Comparison of ENCODE assay signal across 18 mouse cellular contexts in the genomic region with DNA sequence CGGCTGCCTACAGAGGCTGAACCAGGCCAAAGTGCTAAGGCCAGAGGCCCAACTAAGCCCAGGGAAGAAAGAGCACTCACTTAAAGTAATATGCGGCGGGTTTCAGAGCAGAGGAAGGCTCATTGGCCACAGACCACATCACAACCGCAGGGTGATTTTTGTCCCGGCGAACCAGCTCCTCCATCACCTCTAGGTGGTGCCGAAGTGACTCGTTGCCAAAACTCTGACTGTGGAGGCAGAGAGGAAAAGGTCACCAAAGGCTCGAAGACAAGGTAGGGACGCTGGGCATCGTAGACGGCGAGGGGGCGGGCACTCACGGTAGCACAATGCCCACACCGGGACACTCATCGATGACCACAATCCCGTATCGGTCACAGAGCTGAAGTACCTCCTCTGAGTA. TPM values are rescaled to one million over a fixed set of nuclear protein-coding genes. Genes with fewer than 3 reads are reported as not detected.
DNase-seq lines count a peak whose midpoint lies in the region; ATAC-seq and TF ChIP-seq lines count a peak whose summit lies in the region.
"Had no signal": no experiment of that assay in that cellular context is flagged by ENCODE, and none has a peak within 500 bp of the region (broad histone marks: within the 10 kb centered on the region; RNA-seq: fewer than 3 reads in every experiment).

No protein-coding gene starts in this region.

- H3K4me3 ChIP-seq in left cerebral cortex, adult 2 months: no peak overlapping the region
- H3K4me3 ChIP-seq in MEL (ENCODE audit: control insufficient read depth in 1 of 2, insufficient read depth in 1 of 2, low read depth in 2 of 2, low read length in 2 of 2): no peak overlapping the region
- H3K4me3 ChIP-seq: hindbrain, embryonic 10.5 days; lung, embryonic 15.5 days; neural tube, embryonic 13.5 days had no signal

- peak; percentile 8; the same call in 1 of the 2 replicates for TF ChIP-seq RAD21 in MEL (IDR thresholded peaks at IDR 0.05; ENCODE audit: low read depth, low read length)

- TF ChIP-seq CTCF in left cerebral cortex, adult 2 months (IDR thresholded peaks at IDR 0.05): peak; percentile 7; the same call in 1 of the 2 replicates
- TF ChIP-seq CTCF in MEL (IDR thresholded peaks at IDR 0.05 in 2 of 3, conservative IDR thresholded peaks at IDR 0.05 in 1 of 3; ENCODE audit: control insufficient read depth in 1 of 3, insufficient read depth in 1 of 3, low read depth in 2 of 3, low read length in 3 of 3, poor library complexity in 1 of 3, severe bottlenecking in 1 of 3): peak in 2 of 3 experiments; percentile 40 to 50; a peak in 4 of 6 replicates

- no peak for ATAC-seq in inflammation-experienced regulatory T-cells, adult 6 months
- ATAC-seq: CD4-positive, CD25-positive, alpha-beta regulatory T cell, adult 4 months; forebrain, embryonic 14.5 days had no signal

- peaks cover 0 to 10% of the 10 kb centered on the region in 2 experiments; a peak in 3 of 4 replicates for H3K4me1 ChIP-seq in MEL (ENCODE audit: control insufficient read depth in 1 of 2, insufficient read depth in 2 of 2, low read length in 2 of 2)

- H3K79me2 ChIP-seq in MEL (ENCODE audit: control insufficient read depth, insufficient read depth, low read length, poor library complexity): peaks cover 13% of the 10 kb centered on the region

- intact Hi-C loops in left cerebral cortex, adult 2 months (cut with DNase I): no loop called here
- intact Hi-C loops in left cerebral cortex, postnatal 25 days (cut with DNase I): no loop called here

- H3K9me3 ChIP-seq in MEL (replicated peaks; ENCODE audit: insufficient read depth, low read length): no peaks in the 10 kb centered on the region
- H3K9me3 ChIP-seq: hindbrain, embryonic 10.5 days; lung, embryonic 15.5 days; neural tube, embryonic 13.5 days had no signal

- no peak overlapping the region for H3K27ac ChIP-seq in left cerebral cortex, adult 2 months
- H3K27ac ChIP-seq in MEL (ENCODE audit: control insufficient read depth, low read depth, low read length): no peak overlapping the region
- H3K27ac ChIP-seq: hindbrain, embryonic 10.5 days; lung, embryonic 15.5 days; neural tube, embryonic 13.5 days had no signal

- peaks cover 0 to 7% of the 10 kb centered on the region in 2 experiments; a peak in 2 of 4 replicates for H3K36me3 ChIP-seq in MEL (ENCODE audit: control insufficient read depth in 1 of 2, insufficient read depth in 2 of 2, low read length in 2 of 2)

- TF ChIP-seq EP300 in MEL (IDR thresholded peaks at IDR 0.05; ENCODE audit: low read depth in 1 of 2, low read length in 2 of 2): no peak

- TF ChIP-seq POLR2A in MEL (IDR thresholded peaks at IDR 0.05; ENCODE audit: control insufficient read depth in 1 of 2, insufficient read depth in 1 of 2, low read depth in 1 of 2, low read length in 2 of 2, poor library complexity in 1 of 2): no peak

- no peak overlapping the region for H3K9ac ChIP-seq in MEL (ENCODE audit: control insufficient read depth, low read depth, low read length, poor library complexity, severe bottlenecking)
- H3K9ac ChIP-seq: lung, embryonic 15.5 days; neural tube, embryonic 13.5 days had no signal

- H3K27me3 ChIP-seq in MEL (ENCODE audit: control insufficient read depth in 1 of 2, insufficient read depth in 2 of 2, low read length in 2 of 2): no peaks in the 10 kb centered on the region
- H3K27me3 ChIP-seq: lung, embryonic 15.5 days; neural tube, embryonic 13.5 days had no signal

- DNase-seq in left cerebral cortex, adult 2 months (ENCODE audit: extremely low spot score in 1 of 2, low spot score in 2 of 2): no peak
- DNase-seq in left cerebral cortex, adult 11 months (ENCODE audit: low spot score): no peak
- peak; percentile 14 for DNase-seq in thymus, postnatal 25 days
- DNase-seq in thymus, adult 18-20 months: no peak
- DNase-seq in MEL (ENCODE audit: low read depth, low spot score): no peak
- DNase-seq in left cerebral cortex, postnatal 25 days (ENCODE audit: low spot score in 2 of 2): no peak
- DNase-seq: adrenal gland, adult 2 months; cerebellum, adult 9-10 months; kidney, adult 18-20 months; kidney, postnatal 36 days; layer of hippocampus, postnatal 36 days; right cerebral cortex, postnatal 25 days had no signal

TF ChIP-seq in MEL, 35 proteins besides CTCF, POLR2A, EP300 and RAD21:
- peak; percentile 28; the same call in 1 of the 2 replicates for TF ChIP-seq SMC3 (IDR thresholded peaks at IDR 0.05; ENCODE audit: low read depth, low read length)
- TF ChIP-seq ZMIZ1 (IDR thresholded peaks at IDR 0.05; ENCODE audit: low read depth, low read length): no peak
- no peak for TF ChIP-seq TBP (IDR thresholded peaks at IDR 0.05; ENCODE audit: low read depth, low read length)

RNA-seq across cellular contexts. Expression of a gene that starts 5.1 kb away (rescaled TPM):
- 10 to 100 TPM; 10.3 to 12.2 TPM for total RNA-seq in left cerebral cortex, adult 2 months (2021)
- total RNA-seq in MEL (2012; rRNA removed): 37.8 and 44.4 TPM in 2 replicates
- polyA plus RNA-seq in MEL (2012; ENCODE audit: insufficient read depth in 1 of 2, insufficient read length in 2 of 2, low read depth in 1 of 2, low replicate concordance in 2 of 2, missing spikeins in 1 of 2): 100 to 1,000 TPM in 1 of 2 experiments, 10 to 100 TPM in 1; 54.2 to 107 TPM
- polyA plus RNA-seq in inflammation-experienced regulatory T-cells, adult 6 months (2017; shearing (Covaris generic)): 10 to 100 TPM; 42.3 to 50.6 (median 45.0) TPM
- total RNA-seq in left cerebral cortex, postnatal 25 days (2021): 10 to 100 TPM; 11.4 to 11.5 TPM

RNA-seq across cellular contexts. Expression of a gene that starts 31.3 kb away (rescaled TPM):
- total RNA-seq in left cerebral cortex, adult 2 months (2021): 10 to 100 TPM; 15.7 to 23.5 TPM
- 15.8 and 17.3 TPM in 2 replicates for total RNA-seq in MEL (2012; rRNA removed)
- 10 to 100 TPM in 1 of 2 experiments, not detected in 1; 26.7 TPM for polyA plus RNA-seq in MEL (2012; ENCODE audit: insufficient read depth in 1 of 2, insufficient read length in 2 of 2, low read depth in 1 of 2, low replicate concordance in 2 of 2, missing spikeins in 1 of 2)
- polyA plus RNA-seq in inflammation-experienced regulatory T-cells, adult 6 months (2017; shearing (Covaris generic)): 100 to 1,000 TPM in 2 of 3 experiments, 10 to 100 TPM in 1; 92.0 to 107 (median 100) TPM
- 10 to 100 TPM; 18.8 to 19.0 TPM for total RNA-seq in left cerebral cortex, postnatal 25 days (2021)

RNA-seq across cellular contexts. Expression of a gene that starts 31.4 kb away (rescaled TPM):
- total RNA-seq in left cerebral cortex, adult 2 months (2021): 10 to 100 TPM; 30.2 to 30.8 TPM
- total RNA-seq in MEL (2012; rRNA removed): 60.9 and 69.6 TPM in 2 replicates
- 10 to 100 TPM in 1 of 2 experiments, not detected in 1; 56.2 TPM for polyA plus RNA-seq in MEL (2012; ENCODE audit: insufficient read depth in 1 of 2, insufficient read length in 2 of 2, low read depth in 1 of 2, low replicate concordance in 2 of 2, missing spikeins in 1 of 2)
- 10 to 100 TPM; 58.3 to 70.9 (median 58.4) TPM for polyA plus RNA-seq in inflammation-experienced regulatory T-cells, adult 6 months (2017; shearing (Covaris generic))
- total RNA-seq in left cerebral cortex, postnatal 25 days (2021): 10 to 100 TPM; 29.7 to 30.7 TPM

RNA-seq across cellular contexts. Expression of a gene that starts 55.9 kb away (rescaled TPM):
- total RNA-seq in left cerebral cortex, adult 2 months (2021): 10 to 100 TPM; 43.9 to 48.6 TPM
- 22.9 and 24.2 TPM in 2 replicates for total RNA-seq in MEL (2012; rRNA removed)
- polyA plus RNA-seq in MEL (2012; ENCODE audit: insufficient read depth in 1 of 2, insufficient read length in 2 of 2, low read depth in 1 of 2, low replicate concordance in 2 of 2, missing spikeins in 1 of 2): 10 to 100 TPM in 1 of 2 experiments, not detected in 1; 42.4 TPM
- polyA plus RNA-seq in inflammation-experienced regulatory T-cells, adult 6 months (2017; shearing (Covaris generic)): 1 to 10 TPM; 3.5 to 4.8 (median 4.4) TPM
- total RNA-seq in left cerebral cortex, postnatal 25 days (2021): 10 to 100 TPM; 44.6 to 46.3 TPM
